Mouse (Mus musculus): ENCODE measurements around the gene Proser3. TPM values are rescaled to one million over a fixed set of nuclear protein-coding genes. Genes with fewer than 3 reads are reported as not detected.
A peak's percentile ranks its signal among the peaks of the same experiment; 100 is the strongest.

The Proser3 gene
- polyA plus RNA-seq, 1 experiment from 2014 or later, result 18.7 TPM

GRCm38 (mm10) chr7:30564970-30565571 is 13.0 kb upstream of the Proser3 start, which contains the start of gene Igflr1:
Gene Igflr1 (plus strand): TSS chr7:30565427.
- Histone ChIP-seq H3K4me1 (ENCODE audit: control insufficient read depth, insufficient read depth, low read length) (no peaks in the 10 kb centered on the region), H3K4me2 (replicated peaks; ENCODE audit: low read depth, low read length) (no peak within 1 kb of the TSS), H3K27me3 (ENCODE audit: control insufficient read depth, insufficient read depth, low read length) (no peaks in the 10 kb centered on the region), H3K36me3 (ENCODE audit: control insufficient read depth, insufficient read depth, low read length) (peaks cover 35% of the 10 kb centered on the region), H3K9ac (replicated peaks; ENCODE audit: low read depth, low read length) (no peak within 1 kb of the TSS), H3K27ac (ENCODE audit: low read length) (no peak within 1 kb of the TSS), H3K9me3 (ENCODE audit: control insufficient read depth, low read depth, low read length) (no peaks in the 10 kb centered on the region), H3K4me3 (ENCODE audit: low read depth, low read length) (0 out of 2 replicates have a peak within 1 kb of the TSS, but pooled peaks have one; percentile 59)
- no peak for ATAC-seq (ENCODE audit: insufficient number of reproducible peaks, insufficient read depth, low FRiP score, low read depth)
- 95% methylated on average over 12 of the region's 12 CpGs for WGBS

GRCm38 (mm10) chr7:30563906-30564280 is 11.8 kb upstream of the Proser3 start:
- Histone ChIP-seq H3K4me3 (ENCODE audit: low read depth, low read length) (peak overlapping the region; percentile 59), H3K36me3 (ENCODE audit: control insufficient read depth, insufficient read depth, low read length) (peaks cover 23% of the 10 kb centered on the region), H3K27me3 (ENCODE audit: control insufficient read depth, insufficient read depth, low read length) (no peaks in the 10 kb centered on the region), H3K4me2 (replicated peaks; ENCODE audit: low read depth, low read length) (peak overlapping the region; percentile 55), H3K9me3 (ENCODE audit: control insufficient read depth, low read depth, low read length) (no peaks in the 10 kb centered on the region), H3K9ac (replicated peaks; ENCODE audit: low read depth, low read length) (0 out of 2 replicates have a peak overlapping the region, but pooled peaks have one; percentile 21), H3K4me1 (ENCODE audit: control insufficient read depth, insufficient read depth, low read length) (0 out of 2 replicates have a peak, but pooled peaks cover 1% of the 10 kb centered on the region), H3K27ac (ENCODE audit: low read length) (peak overlapping the region; percentile 96)
- ATAC-seq (ENCODE audit: insufficient number of reproducible peaks, insufficient read depth, low FRiP score, low read depth), result no peak
- WGBS, result 25% methylated on average over 6 of the region's 6 CpGs

DNA sequence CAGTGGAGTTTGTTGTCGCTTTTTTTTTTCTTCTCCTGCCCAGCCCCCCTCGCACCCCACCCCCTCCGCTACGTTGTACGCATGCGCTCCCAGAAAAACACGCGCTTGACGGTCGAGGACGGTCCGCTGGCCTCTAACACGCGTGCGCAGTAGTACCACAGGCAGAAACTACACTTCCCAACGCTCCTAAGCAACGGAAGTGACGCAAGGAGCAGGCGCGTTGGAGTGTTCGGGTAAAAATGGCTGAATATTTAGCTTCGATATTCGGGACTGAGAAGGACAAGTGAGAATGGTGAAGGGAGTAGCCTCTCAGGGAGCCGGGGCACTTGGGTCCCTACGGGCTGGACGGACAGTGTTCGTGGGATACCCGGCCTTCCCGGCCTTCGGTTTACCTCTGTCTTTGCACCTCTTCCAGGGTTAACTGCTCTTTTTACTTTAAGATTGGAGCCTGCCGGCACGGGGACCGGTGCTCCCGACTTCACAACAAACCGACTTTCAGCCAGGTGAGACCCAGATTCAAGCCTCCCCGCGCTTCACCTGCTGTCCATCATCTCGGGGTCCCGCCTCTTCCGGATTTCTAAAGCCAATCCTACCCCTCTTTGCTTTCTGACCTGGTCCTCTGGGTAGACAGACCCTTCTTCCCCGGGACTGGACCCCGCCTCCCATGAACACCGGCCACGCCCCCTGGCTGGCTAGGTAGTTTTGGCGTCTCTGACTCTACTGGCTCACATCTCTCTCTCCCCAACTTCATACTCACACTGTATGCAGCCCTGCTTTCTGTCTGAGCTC is 11.2 kb upstream of the Proser3 start, which contains the start of the genes U2af1l4, Gm49396 and Psenen:
U2af1l4 (plus strand) TSS at position 185 of the 789 bp plus-strand sequence.
Gm49396 (plus strand) TSS at position 228 of the 789 bp plus-strand sequence.
Psenen (minus strand) TSS at position 511 of the 789 bp plus-strand sequence.
- H3K4me3 ChIP-seq (ENCODE audit: low read depth, low read length), result peak within 1 kb of the TSS; percentile 59
- peak within 1 kb of the TSS; percentile 96 for H3K27ac ChIP-seq (ENCODE audit: low read length)
- ATAC-seq (ENCODE audit: insufficient number of reproducible peaks, insufficient read depth, low FRiP score, low read depth), result peak; percentile 87
- no peaks in the 10 kb centered on the region for H3K9me3 ChIP-seq (ENCODE audit: control insufficient read depth, low read depth, low read length)
- H3K4me1 ChIP-seq (ENCODE audit: control insufficient read depth, insufficient read depth, low read length), result peaks cover 7% of the 10 kb centered on the region; the same call in 1 of the 2 replicates
- H3K9ac ChIP-seq (replicated peaks; ENCODE audit: low read depth, low read length), result peak within 1 kb of the TSS; percentile 55
- no peaks in the 10 kb centered on the region for H3K27me3 ChIP-seq (ENCODE audit: control insufficient read depth, insufficient read depth, low read length)
- H3K36me3 ChIP-seq (ENCODE audit: control insufficient read depth, insufficient read depth, low read length), result peaks cover 17% of the 10 kb centered on the region
- H3K4me2 ChIP-seq (replicated peaks; ENCODE audit: low read depth, low read length), result peak within 1 kb of the TSS; percentile 77
- WGBS, result under 1% methylated on average over 45 of the region's 45 CpGs

DNA sequence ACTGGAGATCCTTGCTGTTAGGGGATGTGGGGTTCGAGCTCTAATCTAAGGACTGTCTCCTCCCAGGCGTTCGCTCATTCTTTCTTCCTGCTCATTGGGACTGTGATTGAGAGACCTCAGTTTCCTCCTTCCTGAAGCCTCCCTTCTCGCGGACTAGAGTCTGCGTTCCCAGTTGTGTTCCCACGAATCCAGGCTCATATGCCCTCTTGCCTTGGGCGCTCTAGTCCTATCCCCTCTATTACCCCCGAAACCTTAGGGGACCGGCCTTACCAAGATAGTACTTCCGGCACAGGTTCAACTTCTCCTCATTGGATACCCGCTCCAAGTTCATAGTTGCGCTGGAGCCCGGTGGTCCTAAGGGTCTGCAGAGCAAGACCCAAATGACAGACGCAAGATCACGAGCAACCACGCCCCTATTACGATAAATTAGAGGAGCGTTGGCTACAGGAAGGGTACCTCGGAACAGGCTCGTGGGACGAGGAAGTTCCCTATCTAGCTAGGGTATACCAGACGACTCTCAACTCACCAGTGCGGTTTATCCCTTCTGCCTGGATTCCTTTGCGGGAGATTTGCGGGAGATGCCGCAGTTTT is 10.5 kb upstream of the Proser3 start:
- under 1% methylated on average over 27 of the region's 27 CpGs for WGBS

GRCm38 (mm10) chr7:30560296-30560695 is 8.2 kb upstream of the Proser3 start:
- no peak for ATAC-seq (ENCODE audit: insufficient number of reproducible peaks, insufficient read depth, low FRiP score, low read depth)
- peak overlapping the region; percentile 36 for H3K4me2 ChIP-seq (replicated peaks; ENCODE audit: low read depth, low read length)
- no peaks in the 10 kb centered on the region for H3K9me3 ChIP-seq (ENCODE audit: control insufficient read depth, low read depth, low read length)
- H3K36me3 ChIP-seq (ENCODE audit: control insufficient read depth, insufficient read depth, low read length), result peaks cover 23% of the 10 kb centered on the region
- peak overlapping the region; percentile 68; the same call in 1 of the 2 replicates for H3K4me3 ChIP-seq (ENCODE audit: low read depth, low read length)
- WGBS, result 60% methylated on average over 2 of the region's 2 CpGs
- no peak overlapping the region for H3K27ac ChIP-seq (ENCODE audit: low read length)
- peaks cover 11% of the 10 kb centered on the region; the same call in 1 of the 2 replicates for H3K4me1 ChIP-seq (ENCODE audit: control insufficient read depth, insufficient read depth, low read length)
- H3K9ac ChIP-seq (replicated peaks; ENCODE audit: low read depth, low read length), result no peak overlapping the region
- H3K27me3 ChIP-seq (ENCODE audit: control insufficient read depth, insufficient read depth, low read length), result no peaks in the 10 kb centered on the region

More for the DNA sequence above, 10.5 kb upstream of the Proser3 start:
- Histone ChIP-seq H3K9ac (replicated peaks; ENCODE audit: low read depth, low read length) (peak overlapping the region; percentile 55), H3K4me2 (replicated peaks; ENCODE audit: low read depth, low read length) (peak overlapping the region; percentile 77), H3K4me3 (ENCODE audit: low read depth, low read length) (peak overlapping the region; percentile 59), H3K9me3 (ENCODE audit: control insufficient read depth, low read depth, low read length) (no peaks in the 10 kb centered on the region), H3K4me1 (ENCODE audit: control insufficient read depth, insufficient read depth, low read length) (peaks cover 11% of the 10 kb centered on the region; the same call in 1 of the 2 replicates), H3K27ac (ENCODE audit: low read length) (peak overlapping the region; percentile 76), H3K27me3 (ENCODE audit: control insufficient read depth, insufficient read depth, low read length) (no peaks in the 10 kb centered on the region), H3K36me3 (ENCODE audit: control insufficient read depth, insufficient read depth, low read length) (peaks cover 15% of the 10 kb centered on the region)
- no peak for ATAC-seq (ENCODE audit: insufficient number of reproducible peaks, insufficient read depth, low FRiP score, low read depth)

- peaks cover 22% of the 10 kb centered on the region for H3K36me3 ChIP-seq (ENCODE audit: control insufficient read depth, insufficient read depth, low read length)
- WGBS, result under 1% methylated on average over 20 of the region's 20 CpGs
- H3K4me1 ChIP-seq (ENCODE audit: control insufficient read depth, insufficient read depth, low read length), result peaks cover 11% of the 10 kb centered on the region; the same call in 1 of the 2 replicates
- H3K9ac ChIP-seq (replicated peaks; ENCODE audit: low read depth, low read length), result peak within 1 kb of the TSS; percentile 62
- peak within 1 kb of the TSS; percentile 90 for H3K4me2 ChIP-seq (replicated peaks; ENCODE audit: low read depth, low read length)
- ATAC-seq (ENCODE audit: insufficient number of reproducible peaks, insufficient read depth, low FRiP score, low read depth), result peak; percentile 87
- H3K27ac ChIP-seq (ENCODE audit: low read length), result peak within 1 kb of the TSS; percentile 28; the same call in 1 of the 2 replicates
- no peaks in the 10 kb centered on the region for H3K27me3 ChIP-seq (ENCODE audit: control insufficient read depth, insufficient read depth, low read length)
- H3K4me3 ChIP-seq (ENCODE audit: low read depth, low read length), result peak within 1 kb of the TSS; percentile 68
- no peaks in the 10 kb centered on the region for H3K9me3 ChIP-seq (ENCODE audit: control insufficient read depth, low read depth, low read length)
Measured at GRCm38 (mm10) chr7:30559443-30559954, 7.4 kb upstream of the Proser3 start, which contains the start of gene Lin37. Gene Lin37 (minus strand): TSS chr7:30559838.

GRCm38 (mm10) chr7:30558656-30559442 is 6.8 kb upstream of the Proser3 start:
- peak overlapping the region; percentile 68 for H3K4me3 ChIP-seq (ENCODE audit: low read depth, low read length)
- H3K27me3 ChIP-seq (ENCODE audit: control insufficient read depth, insufficient read depth, low read length), result no peaks in the 10 kb centered on the region
- peak overlapping the region; percentile 62 for H3K9ac ChIP-seq (replicated peaks; ENCODE audit: low read depth, low read length)
- peak overlapping the region; percentile 28; the same call in 1 of the 2 replicates for H3K27ac ChIP-seq (ENCODE audit: low read length)
- H3K36me3 ChIP-seq (ENCODE audit: control insufficient read depth, insufficient read depth, low read length), result peaks cover 20% of the 10 kb centered on the region
- H3K4me1 ChIP-seq (ENCODE audit: control insufficient read depth, insufficient read depth, low read length), result peaks cover 11% of the 10 kb centered on the region; the same call in 1 of the 2 replicates
- WGBS, result 15% methylated on average over 12 of the region's 12 CpGs
- H3K4me2 ChIP-seq (replicated peaks; ENCODE audit: low read depth, low read length), result peak overlapping the region; percentile 90
- no peak for ATAC-seq (ENCODE audit: insufficient number of reproducible peaks, insufficient read depth, low FRiP score, low read depth)
- no peaks in the 10 kb centered on the region for H3K9me3 ChIP-seq (ENCODE audit: control insufficient read depth, low read depth, low read length)

Data from stomach, embryonic 14.5 days (tissue).